Mouse (Mus musculus) urinary bladder, postnatal 10 days (tissue): ENCODE data around the gene Tm4sf5.
"Not testable (repeated sequence)": the region's sequence is repeated elsewhere in the genome, so short reads cannot be mapped to it uniquely, and the experiment has no call there.

Experiments used
- DNase-seq: peaks from one replicate; pipeline ENCODE4 v3.0.0; 2022; ENCODE audit warnings: low spot score

Tm4sf5 gene

DNA sequence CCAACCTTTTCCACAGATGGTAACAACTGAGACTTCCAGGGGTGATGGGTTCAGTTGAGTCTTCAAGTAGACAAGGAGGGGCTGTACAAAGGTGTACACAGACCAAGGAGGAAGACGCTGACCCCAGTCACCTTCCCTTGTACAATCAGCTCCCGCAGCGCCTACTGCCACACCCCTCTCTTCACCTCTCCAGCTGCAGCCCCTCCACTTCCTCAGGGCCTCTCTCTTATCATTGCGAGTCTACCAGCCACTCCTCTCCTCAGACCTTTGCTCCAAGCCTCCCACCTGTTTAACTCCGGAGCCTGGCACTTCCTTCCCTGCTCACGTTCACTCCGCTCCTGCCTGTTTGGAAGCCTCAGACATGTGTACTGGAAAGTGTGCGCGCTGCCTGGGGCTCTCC lies at the start of gene Tm4sf5:
Gene Tm4sf5 (plus strand): TSS at position 275 of the 400 bp plus-strand sequence.
- DNase-seq, result no peak

DNA sequence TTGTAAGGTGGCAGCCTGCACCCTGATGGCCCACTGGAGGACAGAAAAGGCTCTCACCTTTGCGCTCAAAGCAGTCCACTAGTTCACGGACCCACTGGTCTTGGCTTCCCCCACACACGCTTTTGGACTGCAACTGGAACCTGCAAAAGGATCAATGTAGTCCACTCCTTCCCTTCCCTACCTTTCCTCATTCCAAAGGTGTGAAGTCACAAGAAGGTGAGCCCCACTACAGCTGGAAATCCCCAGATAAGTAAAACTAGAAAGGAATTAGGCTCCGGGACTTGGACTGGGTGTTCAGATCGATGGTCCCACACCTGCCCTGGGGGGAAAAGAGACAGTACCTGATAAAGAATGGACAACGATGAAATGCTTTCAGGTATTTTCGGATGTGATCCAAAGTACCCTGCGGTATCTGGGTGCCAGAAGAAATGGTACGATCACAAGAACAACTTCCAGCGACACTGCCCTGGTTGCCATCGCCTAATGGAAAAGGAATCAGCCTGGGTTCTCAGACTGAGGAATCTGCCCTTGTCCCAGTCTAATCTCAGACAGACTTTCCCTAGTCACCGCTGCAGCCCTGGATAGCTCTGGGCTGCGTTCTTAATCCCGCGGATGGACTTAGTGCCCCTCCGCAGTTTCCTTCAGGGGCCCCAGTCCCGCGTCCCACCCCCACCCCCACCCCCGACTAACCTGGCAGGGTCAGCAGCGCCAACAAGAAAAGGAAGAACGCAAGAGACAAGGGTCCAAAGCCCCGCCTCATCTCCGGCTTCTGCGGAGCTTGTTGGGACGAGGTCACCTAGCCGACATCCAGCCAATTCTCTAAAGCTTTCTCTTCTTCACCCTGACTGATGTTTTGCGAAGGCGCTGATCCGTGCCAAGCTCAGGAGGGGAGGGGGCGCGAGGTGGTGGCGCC lies 46.1 kb upstream of the Tm4sf5 start, which contains the start of gene Zmynd15:
Gene Zmynd15 (plus strand): TSS at position 746 of the 913 bp plus-strand sequence.
- no peak for DNase-seq

DNA sequence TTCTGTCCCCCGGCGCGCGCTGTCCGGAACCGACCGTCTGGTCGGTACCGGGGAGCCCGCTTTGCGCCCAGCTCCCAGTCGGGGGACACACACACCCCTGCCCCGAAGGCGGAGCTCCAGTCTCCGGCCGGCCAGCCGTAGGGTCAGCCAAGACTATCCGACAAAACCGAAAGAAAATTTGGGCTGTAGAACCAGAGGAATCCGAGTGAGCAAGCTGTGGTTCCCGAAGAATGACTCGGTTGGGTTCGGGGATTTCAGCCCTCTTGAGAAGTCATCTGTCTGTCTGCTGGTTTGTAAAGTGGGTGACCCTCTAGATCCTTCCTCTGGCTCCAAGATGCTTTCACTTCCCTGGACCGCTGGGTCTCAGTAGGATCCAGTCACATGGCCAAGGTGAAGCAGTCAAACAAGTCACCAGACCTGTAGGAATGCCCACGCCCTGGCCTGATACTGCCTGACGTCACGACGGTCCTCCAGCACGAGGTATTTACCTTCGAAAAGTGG lies 45.4 kb upstream of the Tm4sf5 start, which contains the start of gene Cxcl16:
Gene Cxcl16 (minus strand): TSS at position 384 of the 501 bp plus-strand sequence.
- DNase-seq, result no peak

DNA sequence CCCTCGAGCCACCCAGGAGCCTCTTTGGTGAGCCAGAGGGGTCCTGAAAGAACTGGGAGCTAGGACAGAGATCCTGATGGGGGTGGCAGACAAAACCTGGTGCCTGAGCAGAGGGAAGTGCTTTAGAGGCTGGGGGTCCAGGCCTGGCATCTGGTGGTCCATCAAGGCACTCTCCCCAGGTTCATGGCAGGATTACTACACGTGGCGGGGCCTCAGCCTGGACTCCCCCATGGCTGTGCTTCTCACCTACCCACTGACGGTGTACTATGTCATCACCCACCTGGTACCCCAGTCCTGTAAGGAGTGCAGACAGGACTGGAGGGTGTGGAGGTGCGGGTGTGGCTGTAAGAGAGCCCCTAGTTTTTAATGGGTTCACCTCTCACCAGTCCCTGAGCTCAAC lies 41.1 kb upstream of the Tm4sf5 start:
- DNase-seq, result no peak

DNA sequence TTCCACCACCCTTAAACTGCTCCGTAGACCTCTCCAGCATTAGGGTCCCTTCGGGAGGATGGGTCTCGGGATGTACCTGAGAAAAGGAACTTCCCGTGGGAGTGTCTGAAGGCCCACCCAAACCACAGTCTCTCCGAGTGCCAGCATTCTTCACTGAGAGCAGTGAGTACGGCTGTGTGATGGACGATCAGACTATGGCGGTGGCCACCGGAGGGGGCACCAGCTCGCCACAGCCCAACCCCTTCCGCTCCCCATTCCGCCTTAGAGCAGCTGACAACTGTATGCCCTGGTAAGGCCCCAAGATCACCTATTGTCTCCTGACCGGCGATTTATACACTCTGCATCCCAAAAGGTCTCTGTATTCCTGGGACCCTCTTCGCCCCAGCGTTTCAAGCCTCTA lies 39.8 kb upstream of the Tm4sf5 start:
- no peak for DNase-seq

DNA sequence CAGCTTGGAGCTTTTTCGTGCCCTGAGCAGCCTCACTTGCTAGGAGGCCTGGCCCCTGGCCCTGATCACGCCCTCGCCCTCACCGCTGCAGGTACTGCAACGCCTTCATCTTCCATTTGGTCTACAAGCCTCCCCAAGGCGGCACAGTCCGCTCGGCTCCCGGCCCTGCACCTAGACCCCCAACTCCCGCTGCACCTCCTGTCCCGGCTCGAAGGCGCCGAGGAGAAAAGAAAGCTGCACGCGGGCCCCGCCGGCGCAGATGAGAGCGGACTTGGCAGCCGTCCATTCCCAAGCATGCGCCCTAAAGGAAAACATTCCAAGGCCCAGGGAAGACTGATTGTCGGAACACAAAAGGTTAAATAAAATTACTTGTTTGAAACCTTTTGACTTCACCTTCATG lies 39.2 kb upstream of the Tm4sf5 start:
- no peak for DNase-seq

DNA sequence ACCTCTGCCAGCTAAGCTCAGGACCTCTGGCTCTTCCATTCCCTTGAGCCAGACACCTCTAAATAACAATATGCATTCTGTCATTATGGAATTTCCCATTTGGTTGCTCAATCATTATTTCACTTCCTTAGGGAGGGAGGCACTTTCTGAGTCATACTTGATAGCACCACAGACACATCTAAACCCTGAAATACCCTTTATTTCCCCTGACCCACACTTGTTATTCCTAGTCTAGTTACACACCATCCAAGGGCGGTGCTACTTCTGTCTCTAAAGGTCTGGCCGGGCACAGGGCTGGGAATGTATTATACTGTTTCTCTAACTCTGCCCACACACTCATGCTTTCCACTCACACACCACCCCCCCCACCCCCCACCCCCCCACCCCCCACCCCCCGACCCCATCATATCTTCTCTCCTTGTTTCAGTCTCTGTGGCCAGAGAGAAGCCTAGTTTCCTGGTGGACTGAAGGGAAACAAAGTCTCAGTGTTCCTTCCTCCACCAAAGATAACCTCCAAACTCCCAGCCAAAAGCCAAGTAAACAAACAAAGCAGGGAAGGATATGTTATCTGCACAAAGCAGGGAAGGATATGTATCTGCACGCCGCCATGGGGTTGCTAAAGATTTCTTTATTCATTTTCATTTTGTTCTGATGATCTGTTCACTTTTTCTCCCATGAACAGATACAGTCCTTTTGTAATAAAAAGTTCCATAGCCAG lies 37.0 kb upstream of the Tm4sf5 start:
- DNase-seq, result no peak

DNA sequence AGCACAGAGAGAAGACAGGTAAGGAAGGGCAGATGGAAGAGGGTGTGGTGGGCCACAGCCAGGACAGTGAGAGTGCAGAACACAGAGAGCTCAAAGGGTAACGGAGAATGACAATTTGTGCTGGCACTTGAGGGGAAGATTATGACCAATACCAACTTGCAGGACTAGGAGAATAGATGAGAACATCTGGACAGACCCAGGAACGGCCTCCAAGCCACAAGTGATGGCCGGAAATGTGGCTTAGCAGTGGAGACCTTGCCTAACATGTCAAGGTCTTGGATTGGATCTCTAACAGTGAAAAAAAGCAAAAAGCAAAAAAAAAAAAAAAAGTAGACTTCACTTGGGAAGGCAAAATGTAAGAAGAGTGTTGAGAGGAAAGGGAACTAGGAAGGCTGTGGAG lies 35.3 kb upstream of the Tm4sf5 start:
- no peak for DNase-seq

DNA sequence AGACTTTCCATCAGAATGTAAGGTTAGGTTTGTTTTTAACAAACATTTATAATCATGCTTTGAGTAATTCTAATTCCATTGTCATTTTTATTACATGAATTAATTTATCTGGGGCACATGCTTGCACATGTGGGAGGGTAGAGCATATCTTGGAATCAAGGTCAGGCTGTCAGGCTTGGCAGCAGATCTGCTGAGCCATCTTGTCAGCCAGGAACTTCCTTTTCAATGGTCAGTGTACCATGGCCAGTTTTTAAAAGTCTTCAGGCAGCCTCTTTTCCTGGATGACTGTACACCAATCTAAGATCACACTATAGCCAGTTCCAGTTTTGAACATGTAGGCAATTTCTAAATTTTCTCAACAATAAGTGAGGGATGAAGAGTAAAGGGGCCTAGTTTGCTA lies 32.3 kb upstream of the Tm4sf5 start:
- no peak for DNase-seq

DNA sequence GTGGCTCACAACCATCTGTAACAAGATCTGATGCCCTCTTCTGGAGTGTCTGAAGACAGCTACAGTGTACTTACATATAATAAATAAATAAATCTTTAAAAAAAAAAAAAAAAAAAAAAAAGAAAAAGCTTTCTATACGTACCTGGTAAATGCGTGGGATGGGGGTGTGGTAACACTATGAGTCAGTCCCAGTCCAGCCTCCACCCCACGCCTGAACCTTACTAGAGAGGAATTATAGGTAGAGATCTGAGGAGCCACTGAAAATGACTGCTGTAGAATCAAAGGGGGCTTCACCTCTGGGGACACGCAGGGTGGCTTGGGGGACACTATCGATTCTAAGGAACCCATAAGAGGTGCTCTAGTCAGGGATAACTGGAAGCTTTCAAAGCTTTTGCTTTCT lies 31.8 kb upstream of the Tm4sf5 start:
- not testable (repeated sequence) for DNase-seq

DNA sequence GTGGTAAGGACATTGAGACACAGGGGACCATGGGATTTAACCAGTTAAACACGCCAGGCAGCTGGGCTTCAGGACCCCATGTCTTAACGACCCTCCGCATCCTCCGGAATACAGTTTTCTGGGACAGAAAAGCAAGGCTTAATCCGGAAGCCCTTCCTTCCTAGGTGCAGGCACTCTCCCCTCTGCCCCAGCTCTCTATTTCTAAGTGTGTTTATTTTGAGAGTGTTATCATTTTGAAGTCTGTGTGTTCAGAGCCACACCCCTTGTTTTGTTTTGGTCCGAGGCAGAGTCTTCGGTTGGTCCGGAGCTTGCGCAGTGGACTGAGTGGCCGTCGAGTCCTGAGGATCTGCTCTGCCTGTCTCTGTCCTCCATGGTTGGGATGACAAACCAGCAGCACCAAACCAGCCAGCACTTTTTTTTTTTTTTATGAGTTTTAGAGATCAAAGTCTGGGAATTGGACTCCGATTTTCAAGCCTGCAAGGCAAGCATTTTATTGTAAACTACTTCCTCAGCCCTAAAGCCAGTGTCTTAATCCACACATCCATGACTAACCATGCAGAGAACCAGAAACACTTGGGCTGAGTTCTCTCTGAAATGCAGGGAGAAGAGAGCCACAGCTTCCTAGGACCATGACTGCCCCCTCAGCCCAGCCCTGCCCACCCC lies 30.0 kb upstream of the Tm4sf5 start:
- DNase-seq, result no peak

DNA sequence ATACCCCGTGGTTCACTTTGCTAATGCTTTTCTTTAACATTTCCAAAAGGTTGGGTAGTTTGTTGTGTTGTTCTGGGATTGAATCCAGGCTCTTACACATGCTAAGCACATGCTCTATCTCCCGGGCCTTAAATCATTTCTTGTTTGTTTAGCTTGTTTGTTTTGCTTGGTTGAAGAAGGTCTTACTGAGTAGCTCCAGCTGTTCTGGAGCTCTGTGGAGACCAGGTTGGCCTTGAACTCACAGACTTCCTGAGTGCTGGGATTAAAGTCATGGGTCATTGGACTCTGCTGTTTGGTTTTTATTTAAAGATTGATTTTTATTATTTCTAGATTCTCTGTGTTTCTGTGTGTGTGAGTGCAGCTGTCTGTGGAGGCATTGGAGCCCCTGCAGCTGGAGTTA lies 19.5 kb upstream of the Tm4sf5 start:
- DNase-seq, result no peak

DNA sequence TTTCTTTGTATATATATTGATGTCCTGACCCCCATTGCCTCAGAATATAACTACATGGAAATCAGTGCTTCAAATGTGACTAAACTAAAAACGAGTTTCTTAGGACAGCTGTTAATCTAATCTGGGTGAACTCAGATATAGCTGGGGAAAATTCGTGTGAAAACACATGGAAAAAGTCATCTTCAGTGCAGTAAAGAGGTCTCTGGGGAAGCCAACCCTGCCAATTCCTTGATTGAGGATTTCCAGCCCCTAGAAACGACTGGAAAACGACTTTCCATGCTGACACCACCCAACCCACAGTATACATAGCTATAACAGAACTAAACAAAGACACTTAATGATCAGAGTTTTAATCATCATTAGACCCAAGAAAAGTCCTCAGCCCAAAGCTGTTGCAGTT lies 17.2 kb upstream of the Tm4sf5 start:
- DNase-seq, result no peak

DNA sequence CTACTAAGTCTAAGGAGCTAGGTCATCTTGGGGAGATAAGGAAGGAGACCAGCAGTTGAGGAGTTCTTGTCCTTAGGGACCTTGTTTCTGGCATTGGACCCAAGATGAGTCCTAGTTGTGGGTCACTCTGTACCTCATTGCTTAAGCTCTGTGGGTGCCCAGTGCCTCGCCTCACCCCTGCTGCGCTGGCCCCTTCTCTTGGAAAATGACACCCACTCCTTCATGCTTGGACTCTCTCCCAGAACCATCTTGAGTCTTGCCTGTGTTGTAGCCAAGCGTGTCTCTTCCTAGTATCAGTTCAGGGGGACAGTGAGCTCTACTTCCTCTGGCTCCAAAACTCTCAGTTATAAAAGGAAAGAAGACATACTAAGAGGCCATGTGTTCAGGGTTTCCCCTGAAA lies 15.9 kb upstream of the Tm4sf5 start:
- DNase-seq, result no peak

DNA sequence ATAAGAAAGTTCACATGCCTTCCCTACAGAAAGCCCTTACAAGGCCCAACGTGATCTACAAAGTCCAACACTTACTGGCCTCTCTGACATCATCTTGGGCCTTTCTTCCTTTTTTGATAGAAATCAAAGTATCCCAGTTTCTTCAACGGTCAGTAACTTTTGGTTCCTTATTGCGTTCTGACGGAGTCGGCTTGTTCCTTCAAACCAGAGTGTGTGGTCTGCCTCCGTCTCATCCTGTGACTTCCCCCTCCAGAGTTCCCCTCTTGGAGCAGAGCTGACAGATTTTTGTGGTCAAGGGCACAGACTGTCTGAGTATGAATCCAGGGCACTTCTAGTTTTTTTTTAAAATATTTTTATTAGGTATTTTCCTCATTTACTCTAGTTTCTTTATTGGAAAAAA lies 15.4 kb upstream of the Tm4sf5 start:
- DNase-seq, result no peak

DNA sequence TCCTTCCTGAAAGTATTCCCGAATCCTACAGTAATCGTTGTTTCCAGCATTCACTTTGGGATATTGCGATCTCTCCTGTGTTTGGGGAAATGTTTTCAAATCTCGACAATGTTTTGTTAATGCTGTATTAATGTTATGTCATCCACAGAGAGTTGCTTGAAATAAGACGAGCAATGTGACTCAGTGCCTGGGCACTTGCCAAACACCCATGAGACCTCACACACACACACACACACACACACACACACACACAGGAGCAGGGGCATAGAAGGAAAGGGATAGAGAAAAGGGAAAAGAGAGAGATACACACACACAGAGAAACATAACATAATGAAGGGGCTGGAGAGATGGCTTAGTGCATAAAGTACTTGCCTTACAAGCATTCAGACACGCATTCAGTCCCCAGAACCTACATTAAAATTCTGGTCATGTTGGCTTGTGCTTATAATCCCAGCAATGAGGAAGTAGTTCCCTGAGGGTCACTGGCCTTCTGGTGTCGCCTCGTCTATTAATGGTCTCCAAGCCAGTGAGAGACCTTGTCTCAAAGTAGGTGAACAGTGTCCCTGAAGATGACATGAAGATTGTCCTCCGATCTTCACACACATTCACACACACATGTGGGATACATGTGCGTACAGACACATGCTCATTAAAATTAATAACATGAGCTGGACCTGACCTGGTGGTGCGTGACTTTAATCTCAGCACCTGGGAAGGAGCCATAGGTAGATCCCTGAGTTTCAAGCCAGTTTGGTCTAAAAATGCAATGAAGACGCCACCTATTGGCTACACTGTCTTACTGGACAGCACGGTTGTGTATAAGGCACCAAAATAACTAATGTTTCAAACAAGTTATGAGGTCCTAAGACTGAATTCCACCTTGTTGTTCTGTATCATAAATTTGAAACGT lies 5.2 kb upstream of the Tm4sf5 start:
- no peak for DNase-seq

DNA sequence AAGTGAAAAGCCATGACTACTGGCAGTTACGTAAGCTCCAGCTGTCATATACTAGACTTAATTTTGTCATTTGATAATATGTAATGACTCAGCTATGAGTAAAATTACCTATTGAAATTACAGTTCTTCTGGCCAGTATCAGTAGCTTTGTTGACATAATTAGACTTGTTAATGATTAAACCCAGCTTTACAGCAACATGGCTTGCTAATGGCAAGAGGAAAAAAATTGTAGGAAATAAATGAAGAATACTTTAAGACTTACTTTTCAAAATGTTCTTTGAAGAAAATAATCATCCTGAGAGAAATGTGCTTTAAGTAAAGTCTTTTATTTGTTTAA lies 4.6 kb upstream of the Tm4sf5 start:
- DNase-seq, result no peak

DNA sequence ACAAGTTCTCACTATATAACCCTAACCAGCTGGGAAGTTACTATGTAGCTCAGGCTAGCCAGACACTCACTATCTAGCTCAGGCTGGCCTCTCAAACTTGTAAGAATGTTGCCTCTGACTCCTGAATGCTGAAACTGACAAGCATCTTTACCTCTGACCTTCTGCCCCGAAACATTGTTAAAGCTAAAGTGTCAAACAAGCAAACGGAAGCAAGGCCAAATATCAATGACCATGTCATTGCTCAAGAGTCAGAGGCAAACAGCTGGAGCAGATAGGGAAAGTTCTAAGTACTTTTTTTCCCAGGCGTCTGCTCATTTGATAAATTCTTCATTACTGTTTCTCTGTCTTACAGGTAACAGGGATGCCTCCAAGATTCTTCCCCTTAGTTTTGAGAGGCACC lies 3.0 kb upstream of the Tm4sf5 start:
- DNase-seq, result no peak

DNA sequence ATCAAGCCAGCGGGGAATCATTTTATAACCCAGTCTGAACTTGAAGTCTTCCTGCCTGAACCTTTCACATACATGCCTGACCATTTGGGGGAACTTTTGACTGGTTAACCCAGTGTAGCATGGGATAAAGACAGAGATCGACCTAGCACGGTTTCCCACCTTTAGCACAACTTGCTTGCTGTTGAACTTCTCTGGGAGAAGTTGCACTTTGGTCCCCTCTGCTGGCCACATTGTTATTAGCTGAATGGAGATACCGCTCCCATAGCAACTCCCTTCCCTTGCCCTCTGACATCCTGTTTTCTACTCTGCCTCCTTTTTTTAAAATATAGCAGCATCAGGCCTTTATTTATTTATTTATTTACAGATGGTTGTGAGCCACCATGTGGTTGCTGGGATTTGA lies 1.3 kb downstream of the Tm4sf5 start:
- peak; percentile 42 for DNase-seq

DNA sequence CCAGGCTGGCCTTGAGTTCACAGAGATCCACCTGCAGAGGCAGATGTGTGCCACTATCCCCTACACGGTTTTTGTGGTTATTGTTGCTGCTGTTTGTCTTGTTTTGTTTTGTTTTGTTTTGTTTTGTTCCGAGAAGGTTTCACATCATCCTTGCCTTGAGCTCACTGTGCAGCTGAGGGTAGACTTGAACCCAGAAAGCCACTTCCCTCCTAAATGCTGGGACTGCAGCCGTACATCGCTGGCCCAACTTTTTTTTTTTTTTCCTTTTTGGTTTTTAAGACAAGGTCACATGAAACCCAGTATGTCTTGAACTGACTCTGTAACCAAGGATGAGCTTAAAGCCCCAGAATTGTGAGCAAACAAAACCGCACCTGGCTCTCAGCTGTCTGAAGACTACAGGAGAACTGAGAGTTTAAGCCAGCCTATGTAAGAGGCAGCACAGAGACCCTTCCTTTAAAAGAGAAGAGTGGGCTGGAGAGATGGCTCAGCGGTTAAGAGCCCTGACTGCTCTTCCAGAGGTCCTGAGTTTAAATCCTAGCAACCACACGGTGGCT lies 2.0 kb downstream of the Tm4sf5 start:
- no peak for DNase-seq
